Mouse (Mus musculus) kidney, adult 18-20 months (tissue): Measurements from ENCODE around the gene Ccdc73.
"Not testable (repeated sequence)": the region's sequence is repeated elsewhere in the genome, so short reads cannot be mapped to it uniquely, and the experiment has no call there.

Experiments used
- DNase-seq: peaks from one replicate; pipeline ENCODE4 v3.0.0; 2021

The Ccdc73 gene

DNA sequence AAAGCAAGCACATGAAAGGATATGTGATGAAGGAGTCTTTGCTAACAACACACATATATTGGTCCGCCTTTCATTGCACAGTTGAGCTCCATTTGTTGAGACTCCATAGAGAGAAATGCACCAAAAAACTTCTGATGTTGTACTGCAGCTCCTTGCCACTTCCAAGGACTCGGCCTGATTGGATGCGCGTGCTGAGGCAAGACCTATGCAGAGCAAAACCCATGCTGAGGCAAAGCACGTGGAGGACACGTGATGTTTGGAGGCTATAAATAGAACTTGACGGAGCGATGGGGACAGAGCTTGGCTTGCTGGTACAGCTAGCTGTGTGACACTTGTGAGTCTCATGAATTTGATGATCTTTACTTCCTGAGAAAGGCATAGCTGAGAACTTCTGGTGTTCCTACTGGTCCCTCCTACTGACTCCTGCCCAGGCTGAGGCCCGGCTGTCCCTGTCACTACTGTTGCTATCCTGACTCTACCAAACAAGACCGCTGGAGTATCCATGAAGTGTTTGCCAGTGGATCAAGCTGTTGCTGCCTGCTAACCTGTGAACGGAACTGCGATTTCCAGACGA, at the start of gene Ccdc73:
Gene Ccdc73, plus strand, starts transcription at position 524 of the 574 bp plus-strand sequence.
- DNase-seq, result no peak

DNA sequence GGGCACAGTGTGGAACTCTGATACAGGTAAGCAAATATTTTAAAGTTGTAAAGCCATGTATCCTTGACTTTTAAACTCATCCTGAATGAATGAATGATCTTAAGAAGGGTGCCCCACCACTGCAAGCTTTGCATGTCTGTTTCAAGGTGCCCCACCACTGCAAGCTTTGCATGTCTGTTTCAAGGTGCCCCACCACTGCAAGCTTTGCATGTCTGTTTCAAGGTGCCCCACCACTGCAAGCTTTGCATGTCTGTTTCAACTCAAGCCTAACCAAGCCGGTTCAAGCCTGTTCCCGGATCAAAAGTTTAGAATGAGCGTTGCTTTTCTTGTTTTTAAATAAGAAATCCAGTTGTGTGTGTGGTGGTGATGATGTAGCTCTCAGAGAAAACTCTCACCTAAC, 48.8 kb upstream of the Ccdc73 start:
- DNase-seq, result not testable (repeated sequence)

DNA sequence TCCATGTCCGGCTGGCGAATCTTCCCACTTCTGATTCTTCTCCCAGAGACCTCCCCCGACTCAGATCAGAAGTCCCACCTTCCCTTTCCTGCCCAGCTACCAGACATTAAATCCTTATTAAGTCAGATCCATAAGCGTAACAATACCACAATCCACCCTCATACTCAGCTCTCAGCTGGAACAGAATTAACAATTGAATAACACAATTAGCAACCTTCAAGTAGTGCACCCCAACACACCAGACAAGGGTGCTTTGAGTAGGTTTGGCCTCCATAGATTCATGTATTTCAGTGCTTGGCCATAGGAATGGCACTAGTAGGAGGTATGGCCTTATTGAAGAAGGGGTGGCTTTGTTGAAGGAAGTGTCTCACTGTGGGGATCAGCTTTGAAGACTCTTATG, 41.4 kb upstream of the Ccdc73 start:
- no peak for DNase-seq

DNA sequence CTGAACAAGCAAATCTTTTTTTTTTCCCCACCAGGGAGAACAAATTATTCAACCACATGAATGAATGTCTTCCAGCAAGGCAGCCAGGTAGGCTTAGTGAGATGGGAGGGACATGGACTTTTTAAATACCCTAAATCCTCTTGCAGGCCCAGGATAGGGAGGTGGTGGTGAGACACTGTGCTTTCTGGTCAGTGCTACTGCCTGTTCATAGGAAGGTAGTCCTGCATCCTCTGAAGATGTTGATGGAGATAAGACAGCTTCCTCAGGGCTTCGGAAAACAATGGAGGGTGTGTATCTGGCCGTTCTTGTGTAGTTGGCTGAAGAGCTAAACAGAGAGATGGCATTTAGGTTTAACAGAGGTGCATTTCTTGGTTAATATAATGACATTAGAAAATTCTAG, 35.1 kb upstream of the Ccdc73 start:
- no peak for DNase-seq

DNA sequence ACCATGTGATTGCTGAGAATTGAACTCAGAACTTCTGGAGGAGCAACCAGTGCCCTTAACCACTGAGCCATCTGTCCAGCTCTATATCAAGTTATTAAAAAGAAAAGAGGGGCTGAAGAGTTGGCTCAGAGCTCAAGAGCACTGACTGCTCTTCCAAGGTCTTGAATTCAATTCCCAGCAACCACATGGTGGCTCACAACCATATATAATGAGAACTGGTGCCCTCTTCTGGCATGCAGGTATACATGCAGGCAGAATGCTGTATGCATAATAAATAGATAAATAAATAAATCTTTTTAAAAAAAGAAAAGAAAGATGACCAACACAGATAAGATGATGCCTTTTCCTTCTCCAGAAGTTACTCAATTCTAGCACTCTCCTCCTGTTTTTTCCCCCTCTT, 26.6 kb upstream of the Ccdc73 start:
- no peak for DNase-seq

DNA sequence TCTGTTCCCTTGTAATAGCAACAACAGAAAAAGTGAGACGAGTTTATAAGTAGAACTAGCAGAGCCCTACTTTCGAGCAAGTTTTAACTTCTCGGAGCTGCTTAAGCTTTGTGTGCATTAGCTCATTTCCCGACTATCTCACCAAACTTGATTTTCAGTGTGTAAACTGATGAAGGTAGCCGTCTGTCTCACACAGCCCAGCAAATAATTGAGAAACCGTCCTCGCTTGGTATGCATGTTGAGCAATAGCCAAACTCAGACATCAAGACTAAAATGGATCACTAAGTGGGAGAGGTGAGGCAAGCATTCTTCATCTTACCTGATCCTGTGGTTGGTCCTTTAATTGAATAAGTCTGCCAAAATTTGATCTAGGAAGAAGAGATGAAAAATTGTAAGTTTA, 25.9 kb upstream of the Ccdc73 start:
- DNase-seq, result no peak

DNA sequence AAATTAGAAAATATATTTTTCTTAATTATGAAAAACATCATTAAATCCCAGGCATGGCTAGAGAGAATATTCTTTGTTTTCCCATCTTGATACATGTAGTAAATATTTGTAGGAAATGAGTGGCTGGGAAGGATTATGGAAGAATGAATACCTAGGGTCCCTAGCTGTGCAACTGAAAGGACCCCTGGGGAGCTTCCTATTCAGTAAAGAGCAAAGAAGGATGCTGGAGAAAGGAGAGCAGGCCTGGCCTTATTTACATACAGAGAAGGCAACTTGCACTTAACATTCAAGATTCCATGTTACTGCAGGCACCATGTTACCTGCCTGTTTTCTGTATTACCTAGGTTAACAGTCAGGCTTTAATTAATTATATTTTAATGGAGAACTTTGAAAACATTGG, 25.0 kb upstream of the Ccdc73 start:
- DNase-seq, result no peak

DNA sequence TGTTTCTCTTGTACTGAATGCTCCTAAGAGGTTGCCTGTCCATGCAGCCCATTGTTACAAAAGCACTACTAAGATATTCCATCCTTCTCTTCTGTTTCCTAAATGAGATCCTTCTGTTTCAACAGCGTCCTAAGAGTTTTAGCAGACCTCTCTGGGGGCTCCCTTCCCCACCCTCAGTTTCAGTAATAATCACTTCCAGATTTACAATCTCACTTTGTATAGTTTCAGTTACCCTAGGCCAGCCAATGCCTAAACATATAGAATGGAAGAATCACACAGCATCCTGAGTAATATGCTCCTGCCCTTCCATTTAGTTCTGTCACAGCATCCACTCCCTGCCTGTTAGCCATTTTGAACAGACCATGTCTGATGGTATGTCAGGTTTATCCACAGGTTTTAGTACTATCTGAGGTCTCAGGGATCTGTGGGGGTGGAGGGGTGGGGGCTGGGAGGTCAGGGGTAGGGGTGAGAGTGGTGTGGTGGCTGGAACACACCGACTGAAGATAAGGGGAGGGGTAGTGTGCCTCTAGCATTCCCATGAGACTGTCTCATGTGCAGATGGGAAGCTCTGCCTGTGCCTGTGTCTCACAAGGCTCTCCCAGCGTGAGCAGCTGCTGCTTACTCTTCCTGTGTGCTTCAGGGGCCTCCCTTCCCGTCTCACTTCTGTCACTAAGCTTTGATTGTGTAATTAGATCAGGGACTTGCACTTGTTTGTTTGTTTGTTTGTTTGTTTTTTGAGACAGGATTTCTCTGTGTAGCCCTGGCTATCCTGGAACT, 20.8 kb upstream of the Ccdc73 start:
- no peak for DNase-seq

DNA sequence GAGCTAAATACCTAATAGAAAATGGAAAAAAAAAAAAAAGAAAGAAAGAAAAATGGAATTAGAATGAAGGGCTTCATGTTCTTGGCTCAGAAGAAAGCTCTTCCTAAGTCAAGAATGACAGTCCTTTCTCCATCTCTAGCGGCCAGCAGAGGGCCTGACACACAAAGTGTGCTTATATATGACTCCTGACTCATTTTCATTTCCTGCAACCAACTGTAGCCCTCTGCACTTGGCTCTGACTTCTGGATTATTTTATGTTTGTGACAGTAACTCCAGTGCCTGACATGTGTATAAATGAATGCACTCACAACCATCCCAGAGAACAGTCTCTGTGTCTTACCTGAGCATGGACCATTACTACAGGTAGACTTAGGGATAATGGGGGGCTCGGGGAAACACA, 20.0 kb upstream of the Ccdc73 start:
- peak; percentile 34 for DNase-seq

DNA sequence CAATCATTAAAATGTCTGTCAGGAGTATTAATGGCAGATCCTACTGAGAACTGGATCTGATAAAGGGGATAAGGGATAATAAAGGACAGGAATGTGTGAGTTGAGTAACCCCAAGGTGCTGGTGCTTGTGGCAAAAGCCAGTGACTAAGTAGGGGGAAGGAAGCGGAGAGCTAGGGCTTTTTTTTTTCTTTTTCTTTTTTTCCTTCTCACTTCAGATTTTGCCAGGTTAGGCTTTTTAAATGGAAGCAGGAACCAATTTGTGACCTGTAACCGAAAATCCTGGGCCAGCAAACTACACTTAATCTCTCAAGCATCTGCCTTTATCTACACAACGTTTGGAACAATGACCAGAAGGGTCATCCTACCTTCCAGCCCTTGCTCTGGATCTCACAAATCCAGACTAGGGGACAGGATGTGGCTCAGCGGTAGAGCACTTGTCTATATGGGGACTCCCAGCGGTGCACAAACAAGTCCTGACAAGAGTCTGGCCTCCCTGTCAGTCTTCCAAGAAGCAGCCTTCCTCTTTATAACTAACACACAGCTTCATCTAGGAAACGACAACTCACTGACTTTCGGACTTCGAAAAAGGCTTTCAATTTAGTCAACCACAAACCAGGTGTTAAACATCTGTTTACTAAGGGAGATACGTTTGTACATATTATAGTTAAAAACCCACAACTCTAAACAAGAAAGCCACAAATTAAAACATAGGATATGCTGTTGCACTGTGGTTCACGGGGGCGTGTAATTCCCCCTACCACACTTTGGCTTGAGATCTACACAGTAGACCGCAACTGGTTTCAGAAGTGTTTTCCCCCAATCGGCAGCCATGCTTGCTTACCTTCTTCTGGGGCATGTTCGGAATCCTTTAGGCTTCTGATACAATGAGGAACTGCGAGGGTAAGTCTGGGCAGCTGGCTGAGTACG, 19.1 kb upstream of the Ccdc73 start:
- DNase-seq, result peak; percentile 11

DNA sequence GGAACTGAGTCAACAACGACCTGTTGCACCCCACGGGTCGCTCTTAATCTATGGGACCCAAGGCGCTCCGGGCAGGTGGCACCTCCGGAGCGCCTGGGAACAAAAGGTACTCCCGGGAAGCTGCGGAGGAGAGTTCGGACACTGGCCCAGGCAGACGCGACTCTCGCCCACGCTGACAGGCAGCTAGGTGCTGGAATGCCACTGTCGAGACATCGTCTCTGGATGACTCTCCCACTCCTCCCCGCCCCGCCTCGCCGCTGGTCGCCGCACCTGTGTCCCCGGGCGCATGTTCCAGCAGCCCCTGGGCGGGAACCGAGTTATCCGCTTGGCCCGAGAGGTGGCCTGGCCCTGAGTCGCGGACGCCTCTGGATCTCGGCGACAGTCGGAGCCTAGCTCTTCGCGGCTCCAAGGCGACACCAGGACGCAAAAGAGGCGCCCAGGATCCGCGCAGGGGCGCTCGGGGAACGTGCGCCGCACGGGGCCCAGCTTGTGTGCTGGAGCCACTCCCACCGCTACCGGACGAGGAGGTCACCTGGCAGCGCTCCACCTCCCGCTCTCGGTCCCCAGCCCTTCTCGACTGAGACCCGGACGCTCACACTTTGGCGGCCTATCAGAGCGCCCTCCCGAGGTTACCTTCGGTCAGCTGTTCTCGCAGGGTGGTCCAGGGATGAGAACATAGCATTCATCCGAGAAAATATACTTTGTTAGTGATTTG, 18.2 kb upstream of the Ccdc73 start, which contains the start of gene Prrg4:
Gene Prrg4, minus strand, starts transcription at position 601 of the 715 bp plus-strand sequence.
- peak; percentile 85 for DNase-seq

DNA sequence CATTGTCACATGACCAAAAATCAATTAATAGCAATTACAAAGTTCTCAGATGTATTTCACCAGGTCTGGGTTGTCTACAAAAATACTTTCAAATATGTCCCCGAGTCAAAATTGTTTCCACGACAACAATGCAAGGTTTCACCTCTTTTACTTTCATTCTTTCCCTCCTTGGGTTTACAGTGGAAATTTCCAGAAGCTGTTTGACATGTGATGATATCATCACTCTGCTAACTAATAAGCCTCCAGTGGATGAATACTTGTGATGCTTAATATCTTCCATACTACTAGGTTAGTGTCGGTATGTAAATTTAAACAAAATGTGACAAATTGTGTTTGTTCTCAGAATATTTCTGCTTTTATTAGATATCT, 17.6 kb upstream of the Ccdc73 start:
- DNase-seq, result no peak

DNA sequence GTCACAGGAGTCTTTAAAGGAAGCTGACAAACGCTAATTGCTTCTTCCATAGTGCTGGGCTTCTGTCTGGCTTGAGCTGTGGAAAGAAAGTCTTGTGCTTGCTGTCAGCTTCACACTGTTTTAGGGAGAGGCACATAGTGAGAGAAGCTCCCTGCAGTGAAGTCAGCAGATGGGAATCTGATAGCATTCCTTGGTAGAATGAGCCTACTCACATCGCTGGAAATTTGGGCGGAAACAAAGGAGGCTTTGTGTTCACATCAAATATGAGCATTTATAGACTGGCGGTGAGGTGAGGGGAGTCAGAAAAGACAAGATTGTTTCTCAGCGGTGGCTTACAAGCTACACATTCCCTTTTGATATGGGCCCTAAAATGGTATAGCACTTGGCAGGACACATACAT, 15.9 kb upstream of the Ccdc73 start:
- no peak for DNase-seq

DNA sequence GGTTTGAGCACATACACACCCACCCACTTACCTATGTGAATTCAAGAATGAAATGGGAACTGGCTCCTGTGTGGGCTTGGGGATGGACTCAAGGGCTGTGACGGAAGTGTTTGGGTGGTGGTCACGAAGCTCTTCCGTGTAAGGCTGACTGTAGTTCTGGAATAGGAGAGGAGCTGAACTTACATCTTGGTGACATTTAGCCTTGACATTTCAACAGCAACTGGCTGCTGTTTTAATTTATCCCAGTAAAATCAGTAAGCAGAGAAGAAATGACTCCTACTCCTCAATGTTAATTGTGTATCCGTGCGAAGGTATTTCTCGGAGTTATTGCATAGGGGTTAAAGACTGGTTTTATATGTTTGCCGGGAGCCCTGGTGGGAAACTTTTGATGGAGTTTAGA, 15.1 kb upstream of the Ccdc73 start:
- DNase-seq, result no peak

DNA sequence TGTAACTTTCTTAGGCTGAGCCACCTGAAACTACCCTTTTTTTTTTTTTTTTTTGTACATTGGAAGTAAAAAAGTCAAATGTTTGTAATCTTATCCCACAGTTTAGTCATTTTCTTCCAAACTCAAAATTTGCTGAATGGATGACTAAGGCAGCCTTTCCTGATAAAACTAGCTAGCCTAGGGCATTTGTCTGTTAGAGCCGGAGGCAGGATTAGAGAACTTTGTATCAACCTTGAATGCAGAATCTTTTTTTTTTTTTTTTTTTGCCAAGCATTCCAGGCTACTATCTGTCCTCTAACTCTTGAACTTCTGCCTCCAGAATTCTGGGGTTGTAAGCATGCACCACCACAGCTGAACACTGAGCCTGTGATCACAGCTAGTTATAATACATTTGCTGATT, 12.8 kb upstream of the Ccdc73 start:
- DNase-seq, result no peak

DNA sequence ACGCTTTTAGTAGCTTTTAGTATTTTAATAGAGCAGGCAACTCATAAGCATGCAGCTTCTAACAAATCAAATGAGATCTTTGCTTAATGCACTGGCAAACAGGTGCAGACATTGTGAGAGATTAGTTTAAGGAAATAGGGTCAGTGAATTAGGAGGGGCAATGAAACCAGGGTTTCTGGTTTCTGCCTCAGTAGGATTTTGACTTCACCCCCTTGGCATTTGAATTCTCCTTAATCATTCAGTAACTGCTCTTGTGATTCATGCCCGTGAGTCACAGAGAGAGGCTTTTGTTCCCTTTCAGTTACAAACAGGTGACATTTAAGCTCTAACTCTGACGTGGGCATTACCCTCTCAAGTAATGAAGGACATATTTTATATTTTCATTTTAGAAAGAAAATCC, 11.9 kb upstream of the Ccdc73 start:
- no peak for DNase-seq

DNA sequence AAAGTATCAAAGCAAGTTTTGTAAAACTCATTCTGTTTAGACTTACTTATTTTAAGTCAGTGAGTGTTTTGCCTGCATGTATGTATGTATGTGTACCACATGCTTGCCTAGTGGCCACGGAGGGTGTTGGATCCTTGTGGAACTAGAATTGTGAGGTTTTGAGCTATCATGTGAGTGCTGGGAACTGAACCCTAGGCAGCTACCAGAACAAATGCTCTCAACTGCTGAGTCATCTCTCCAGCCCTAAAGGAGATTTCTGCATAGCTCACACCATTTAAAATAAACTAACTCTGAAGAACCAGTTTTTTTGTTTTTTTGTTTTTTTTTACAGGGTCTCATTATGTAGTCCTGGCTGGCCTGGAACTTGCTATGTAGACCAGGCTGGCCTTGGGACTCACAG, 11.4 kb upstream of the Ccdc73 start:
- DNase-seq, result no peak

DNA sequence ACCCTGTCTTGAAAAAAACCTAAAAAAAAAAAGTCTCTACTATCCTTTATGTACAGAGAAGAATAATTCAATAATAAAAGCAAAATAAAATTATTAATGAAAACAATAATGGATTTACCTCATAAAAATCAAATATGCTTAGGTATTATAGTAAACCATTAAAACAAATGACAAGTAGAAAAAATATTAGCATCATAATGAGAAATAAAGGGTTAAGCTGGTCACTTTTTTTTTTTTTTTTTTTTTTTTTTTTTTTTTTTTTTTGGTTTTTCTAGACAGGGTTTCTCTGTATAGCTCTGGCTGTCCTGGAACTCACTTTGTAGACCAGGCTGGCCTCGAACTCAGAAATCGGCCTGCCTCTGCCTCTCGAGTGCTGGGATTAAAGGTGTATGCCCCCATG, 9.5 kb upstream of the Ccdc73 start:
- not testable (repeated sequence) for DNase-seq

DNA sequence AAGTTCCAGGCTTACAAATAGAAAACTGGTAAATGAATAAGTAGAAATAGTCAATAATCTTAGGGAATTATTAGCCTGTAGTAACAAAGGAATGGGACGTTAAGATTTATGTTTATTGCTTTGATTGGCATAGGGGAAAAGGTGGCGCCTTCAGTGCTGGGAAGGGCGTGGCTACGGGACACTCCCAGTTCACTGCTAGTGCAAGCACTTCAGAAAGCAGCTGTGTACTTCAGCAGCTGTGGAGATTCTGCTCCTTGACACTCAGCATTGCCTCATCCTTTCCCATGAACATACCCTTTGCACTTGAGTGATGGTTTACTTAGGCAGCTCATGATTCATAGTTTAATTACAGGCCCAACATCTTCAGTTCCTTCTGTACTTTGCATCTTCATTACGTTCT, 8.5 kb upstream of the Ccdc73 start:
- DNase-seq, result no peak

DNA sequence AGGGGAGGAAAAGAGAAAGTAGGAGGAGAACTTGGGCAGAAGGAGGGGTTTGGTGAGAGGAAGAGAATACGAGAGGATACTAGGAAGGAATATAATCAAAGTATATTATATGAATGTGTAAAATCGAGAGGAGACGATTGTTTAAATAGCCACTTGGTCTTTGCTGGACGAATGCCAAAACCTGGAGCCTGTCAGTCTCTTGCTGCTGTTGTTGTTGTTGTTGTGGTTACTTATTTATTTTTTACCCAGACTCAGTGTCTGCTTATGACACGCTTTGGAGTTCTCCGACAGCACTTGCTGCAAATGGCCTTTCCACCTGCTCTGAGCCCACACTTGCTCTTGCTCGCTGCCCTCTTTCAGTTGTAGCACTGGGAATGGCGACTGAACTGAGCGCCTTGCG, 7.2 kb upstream of the Ccdc73 start:
- DNase-seq, result peak; percentile 28

DNA sequence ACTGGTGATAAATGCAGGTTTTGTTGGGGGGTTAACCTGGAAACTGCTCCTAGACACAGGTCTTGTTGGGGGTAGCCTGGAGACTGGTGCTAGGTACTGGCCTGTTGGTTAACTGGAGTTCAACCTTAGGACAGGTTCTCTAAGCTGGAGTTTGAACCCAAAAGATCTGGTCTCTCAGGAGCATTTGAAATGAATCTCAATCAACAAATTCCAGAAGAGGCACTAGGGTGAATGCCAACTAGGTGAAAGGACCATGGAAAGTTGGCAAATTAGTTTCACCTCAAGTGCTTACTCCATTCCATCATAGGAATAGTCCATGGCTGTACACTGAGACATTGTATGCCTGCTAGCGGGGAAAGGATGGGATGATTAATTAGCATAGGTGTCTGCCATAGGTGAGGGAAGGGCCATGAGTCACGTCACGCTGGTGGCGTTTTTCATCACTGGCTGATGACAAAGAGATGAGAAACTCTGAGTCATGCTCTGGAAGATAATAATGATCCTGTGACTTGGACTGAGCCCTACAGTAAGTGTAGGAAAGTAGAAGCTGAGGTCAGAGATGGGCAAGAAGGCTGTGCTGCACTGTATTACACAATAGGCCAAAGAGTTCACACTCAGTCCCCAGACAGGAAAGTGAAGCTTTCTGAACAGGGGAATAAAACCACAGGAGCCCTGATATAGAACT, 3.3 kb upstream of the Ccdc73 start:
- DNase-seq, result peak; percentile 64

DNA sequence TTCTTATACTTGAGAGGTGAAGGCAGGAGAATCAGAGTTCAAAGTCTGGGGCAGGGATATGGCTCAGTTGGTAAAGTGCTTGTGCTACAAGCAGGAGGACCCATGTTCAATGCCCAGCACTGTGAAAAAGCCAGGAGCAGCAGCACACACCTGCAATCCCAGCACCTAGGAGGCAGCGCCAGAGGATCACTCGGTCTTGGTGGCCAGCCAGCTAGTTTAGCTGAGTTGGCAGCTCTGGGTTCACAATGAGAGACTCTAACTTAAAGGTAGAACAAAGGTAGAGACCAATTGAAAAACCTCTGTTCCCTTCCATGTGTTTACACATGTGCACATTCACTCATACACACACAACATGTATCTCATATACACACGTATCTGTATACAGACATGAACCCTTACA, 1.5 kb downstream of the Ccdc73 start:
- DNase-seq, result peak; percentile 62

DNA sequence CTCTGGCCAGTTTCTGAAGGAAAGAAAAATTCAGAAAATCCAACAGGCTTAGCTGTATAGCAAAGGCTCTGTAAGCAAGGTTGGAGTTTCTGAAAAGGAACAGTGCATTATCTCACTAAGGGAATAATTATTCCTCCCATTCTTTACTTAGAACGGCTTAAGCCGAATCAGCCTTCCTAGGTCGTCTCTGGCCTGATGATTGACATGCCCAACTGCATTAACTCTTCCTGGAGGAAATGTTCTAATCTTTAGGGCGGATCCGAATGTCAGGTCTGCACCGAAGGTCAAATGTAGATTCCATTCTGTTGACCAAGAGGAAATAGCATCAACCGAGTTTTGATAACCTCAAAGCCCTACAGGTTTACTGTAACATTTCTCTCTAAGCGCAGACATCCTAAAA, 11.2 kb downstream of the Ccdc73 start:
- DNase-seq, result no peak
